Mouse (Mus musculus) right cerebral cortex, postnatal 14 days (tissue): ENCODE measurements around the gene Gatad2b.
"Not testable (repeated sequence)": the region's sequence is repeated elsewhere in the genome, so short reads cannot be mapped to it uniquely, and the experiment has no call there.

ENCODE experiments used
- DNase-seq: peaks from one replicate; pipeline ENCODE4 v3.0.0; 2022

Gene Gatad2b

DNA sequence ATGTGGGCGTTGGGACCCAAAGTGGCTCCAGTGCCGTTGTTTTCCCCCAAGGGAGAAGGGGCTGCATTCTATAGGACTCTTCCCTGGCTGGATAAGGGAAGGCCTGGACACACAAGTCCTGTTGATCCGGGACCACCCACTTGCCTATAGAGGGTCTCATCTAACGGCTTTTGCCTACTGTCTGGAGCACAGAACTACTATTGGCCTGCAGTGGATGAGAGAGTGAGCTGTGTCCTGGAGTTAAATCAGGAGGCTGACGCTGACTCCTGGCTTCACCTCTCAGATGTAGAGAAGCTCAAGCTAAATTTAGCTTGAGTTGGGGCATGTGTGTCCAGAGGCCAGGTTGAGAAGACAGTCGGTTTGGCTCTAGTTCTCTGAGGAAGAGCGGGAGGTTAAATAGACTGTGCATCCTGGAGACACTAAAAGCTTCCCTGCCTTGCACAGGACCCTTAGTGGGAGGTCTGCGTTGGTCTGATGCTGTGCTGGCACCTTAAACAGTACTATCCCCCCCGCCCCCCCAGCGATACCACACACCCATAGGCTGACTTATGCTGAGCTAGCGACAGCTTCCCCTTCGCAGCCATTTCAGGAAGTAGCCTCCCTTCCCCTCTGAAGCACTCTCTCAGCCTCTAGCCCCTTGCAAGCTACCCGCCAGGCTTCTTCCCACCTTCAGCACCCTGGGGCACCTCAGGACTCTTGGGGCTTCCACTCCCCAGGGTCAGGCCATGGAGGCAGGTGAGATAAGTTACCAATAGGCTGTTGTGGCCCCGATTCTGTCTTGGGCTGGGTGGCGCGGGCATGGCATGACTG, 26.8 kb upstream of the Gatad2b start:
- DNase-seq = no peak

DNA sequence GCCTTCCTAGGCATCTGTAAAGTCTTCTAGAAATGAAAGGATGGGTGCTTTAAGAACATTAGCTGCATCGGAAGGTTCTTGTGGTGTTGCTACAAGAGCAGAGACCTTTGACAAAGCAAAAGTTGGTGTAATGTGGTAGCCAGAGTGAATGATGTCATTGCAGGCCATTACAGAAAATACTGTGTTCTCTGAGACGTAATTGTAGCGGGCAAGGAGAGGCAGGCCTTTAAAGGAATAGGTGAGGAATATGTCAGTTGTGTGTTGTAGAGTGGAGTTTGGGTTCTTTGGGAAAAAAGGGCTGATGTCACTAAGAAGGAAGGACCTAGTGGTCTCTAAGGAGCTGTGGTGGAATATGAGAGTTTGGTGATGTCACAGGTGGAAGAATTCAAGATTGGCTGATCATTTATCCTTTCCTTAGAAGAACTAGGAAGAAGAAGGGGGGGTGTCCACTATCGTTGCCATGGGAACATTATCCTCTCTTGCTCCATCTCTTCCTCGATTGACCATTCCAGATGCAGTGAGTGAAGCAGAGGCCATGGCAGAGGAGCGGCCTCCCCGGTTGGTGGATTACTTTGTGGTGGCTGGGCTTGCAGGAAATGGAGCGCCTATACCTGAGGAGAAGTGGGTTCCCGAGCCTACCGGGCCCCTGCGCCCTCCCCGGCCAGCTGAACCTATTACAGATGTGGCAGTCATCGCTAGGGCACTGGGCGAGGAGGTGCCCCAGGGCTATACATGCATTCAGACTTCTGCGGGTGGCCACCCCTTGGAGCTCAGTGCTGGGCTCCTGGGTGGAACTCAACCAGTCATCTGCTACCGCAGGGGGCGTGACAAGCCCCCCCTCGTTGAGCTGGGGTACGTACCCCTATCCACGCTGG, 25.8 kb upstream of the Gatad2b start:
- DNase-seq = no peak

DNA sequence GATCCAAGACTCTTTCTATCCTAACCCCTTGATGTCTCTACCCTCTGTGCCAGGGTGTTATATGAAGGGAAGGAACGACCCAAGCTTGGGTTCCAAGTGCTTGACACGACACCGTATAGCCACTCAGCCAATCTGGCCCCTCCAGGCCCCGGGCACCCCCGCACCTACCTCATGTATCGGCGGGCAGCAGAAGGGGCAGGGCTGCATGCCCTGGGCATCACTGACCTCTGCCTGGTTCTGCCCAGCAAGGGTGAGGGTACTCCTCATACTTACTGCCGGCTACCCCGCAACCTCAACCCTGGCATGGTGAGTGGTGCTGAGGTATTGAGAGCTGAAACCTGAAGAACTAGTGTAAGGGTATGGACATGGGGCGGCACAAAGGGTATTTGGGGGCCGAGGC, 24.8 kb upstream of the Gatad2b start:
- DNase-seq = no peak

DNA sequence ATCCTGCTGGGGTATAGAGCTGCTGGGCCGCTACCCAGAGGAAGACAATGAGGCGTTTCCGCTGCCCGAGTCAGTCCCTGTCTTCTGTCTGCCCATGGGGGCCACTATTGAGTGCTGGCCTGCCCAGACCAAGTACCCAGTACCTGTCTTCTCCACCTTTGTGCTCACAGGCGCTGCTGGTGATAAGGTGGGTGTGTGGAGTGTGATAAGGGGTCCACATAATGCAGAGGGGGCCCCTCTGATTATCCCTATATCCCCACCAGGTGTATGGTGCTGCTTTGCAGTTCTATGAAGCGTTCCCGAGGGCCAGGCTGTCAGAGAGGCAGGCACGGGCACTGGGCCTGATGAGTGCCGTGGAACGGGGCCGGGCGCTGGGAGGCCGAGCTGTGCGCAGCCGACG, 24.0 kb upstream of the Gatad2b start:
- no peak for DNase-seq

DNA sequence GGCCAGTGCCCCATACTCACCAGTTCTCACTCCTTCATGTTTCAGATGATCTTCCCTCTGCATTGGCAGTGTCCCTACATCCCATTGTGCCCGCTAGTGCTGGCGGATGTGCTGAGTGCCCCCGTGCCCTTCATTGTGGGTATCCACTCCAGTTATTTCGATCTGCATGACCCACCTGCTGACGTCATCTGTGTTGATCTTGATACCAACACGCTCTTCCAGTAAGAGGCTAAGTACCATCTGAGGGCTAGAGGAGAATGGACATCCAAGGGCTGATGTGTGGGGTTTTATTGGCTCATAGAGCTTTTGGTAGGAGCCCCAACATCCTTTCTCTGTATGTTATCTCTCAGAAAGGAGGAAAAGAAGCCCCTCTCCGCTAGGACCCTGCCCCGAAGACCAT, 22.2 kb upstream of the Gatad2b start:
- no peak for DNase-seq

DNA sequence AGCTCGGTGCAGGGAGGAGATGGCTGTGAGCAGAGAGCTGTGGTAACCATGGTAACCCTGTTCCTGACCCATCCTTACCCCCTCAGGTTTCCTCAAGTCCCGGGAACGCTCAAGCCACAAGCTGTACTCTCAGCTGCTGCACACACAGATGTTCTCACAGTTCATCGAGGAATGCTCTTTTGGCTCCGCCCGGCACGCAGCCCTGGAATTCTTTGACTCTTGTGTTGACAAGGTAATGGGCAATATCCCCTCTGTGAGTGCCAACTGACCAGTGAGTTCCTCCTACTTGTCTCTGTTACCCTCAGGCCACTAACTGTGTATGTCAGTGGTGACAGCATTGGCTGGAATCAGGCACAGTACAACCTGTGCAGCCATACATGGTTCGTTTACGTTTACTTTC, 20.8 kb upstream of the Gatad2b start:
- DNase-seq = no peak

DNA sequence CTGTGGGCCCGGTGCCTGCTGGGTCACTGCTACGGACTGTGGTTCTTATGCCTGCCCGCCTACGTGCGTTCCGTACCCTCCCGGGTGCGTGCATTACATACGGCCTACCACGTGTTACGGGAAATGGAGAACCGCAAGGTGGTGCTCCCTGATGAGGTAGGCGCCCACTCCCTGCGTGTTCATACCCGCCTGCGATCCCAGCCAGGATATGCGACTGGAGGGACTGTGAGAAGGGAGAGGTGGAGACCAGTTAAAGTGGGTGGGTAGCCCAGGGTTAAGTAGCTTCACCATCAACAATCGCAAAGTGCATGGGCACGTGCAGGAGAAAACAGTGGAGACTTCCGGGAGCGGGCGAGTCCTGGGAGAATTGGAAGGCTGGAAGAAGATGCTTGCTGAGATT, 19.1 kb upstream of the Gatad2b start:
- no peak for DNase-seq

DNA sequence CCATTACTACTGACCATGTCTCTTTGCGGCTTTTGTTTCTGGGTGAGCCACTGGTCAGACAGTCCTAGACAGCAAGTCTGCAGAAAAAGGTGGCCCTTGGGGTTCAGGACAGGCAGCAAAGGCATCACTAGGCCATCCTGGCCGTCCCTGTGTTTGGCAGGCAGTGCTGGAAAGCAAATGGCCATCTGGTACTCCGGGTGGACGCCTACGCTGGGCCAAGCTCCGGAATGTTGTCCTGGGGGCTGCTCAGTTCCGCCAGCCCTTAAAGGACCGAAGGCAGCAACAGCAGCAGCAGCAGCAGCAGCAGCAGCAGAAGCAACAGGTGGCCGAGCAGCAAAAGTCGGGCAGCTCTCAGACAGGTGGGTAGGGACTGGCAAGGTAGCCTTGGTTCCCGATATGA, 17.7 kb upstream of the Gatad2b start:
- DNase-seq = no peak

DNA sequence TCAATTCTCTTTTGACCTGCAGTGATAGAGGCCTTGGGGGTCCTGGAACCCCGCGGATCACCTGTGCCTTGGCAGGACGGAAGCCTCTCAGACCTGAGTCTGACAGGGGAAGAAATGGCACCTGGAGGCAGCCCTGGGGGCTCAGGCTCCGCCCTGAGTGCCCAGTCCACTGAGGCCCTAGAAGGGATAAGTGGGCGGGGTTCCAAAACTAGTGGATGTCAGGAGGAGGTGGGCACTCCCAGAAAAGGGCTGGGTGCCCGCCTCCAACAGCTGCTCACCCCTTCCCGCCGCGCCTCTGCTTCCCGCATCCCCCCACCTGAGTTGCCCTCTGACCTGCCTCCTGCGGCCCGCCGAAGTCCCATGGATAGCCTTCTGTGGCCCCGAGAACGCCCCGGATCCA, 16.1 kb upstream of the Gatad2b start:
- DNase-seq = no peak

DNA sequence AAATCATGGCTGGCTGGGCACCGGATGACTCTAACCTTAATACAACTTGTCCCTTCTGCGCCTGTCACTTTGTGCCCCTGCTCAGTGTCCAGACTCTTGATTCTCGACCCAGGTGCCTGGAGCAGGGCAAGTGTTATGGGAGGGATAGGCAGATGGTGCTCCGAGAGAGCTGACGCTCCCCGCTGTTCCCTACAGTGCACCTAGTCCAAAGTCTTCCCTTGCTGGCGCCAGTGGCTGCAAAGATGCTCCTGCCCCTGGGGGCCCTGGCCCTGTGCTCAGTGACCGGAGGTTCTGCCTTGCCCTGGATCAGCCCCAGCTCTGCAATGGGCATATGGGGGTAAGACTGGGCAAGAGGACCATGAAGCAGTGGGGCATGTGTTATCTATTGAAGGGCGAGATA, 15.2 kb upstream of the Gatad2b start:
- no peak for DNase-seq

DNA sequence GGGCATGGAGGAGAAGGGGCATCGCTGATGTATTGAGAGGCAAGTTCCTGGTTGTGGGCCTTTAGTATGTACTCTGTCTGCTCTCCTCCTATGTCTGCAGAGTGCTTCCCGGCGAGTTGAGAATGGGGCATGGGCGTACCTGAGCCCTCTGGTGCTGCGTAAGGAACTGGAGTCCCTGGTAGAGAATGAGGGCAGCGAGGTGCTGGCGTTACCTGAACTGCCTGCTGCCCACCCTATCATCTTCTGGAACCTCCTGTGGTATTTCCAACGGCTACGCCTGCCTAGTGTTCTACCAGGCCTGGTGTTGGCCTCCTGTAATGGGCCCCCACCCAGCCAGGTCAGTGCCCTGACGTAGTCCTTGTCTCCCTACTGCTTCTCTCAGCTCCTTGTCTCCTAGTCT, 14.8 kb upstream of the Gatad2b start:
- no peak for DNase-seq

DNA sequence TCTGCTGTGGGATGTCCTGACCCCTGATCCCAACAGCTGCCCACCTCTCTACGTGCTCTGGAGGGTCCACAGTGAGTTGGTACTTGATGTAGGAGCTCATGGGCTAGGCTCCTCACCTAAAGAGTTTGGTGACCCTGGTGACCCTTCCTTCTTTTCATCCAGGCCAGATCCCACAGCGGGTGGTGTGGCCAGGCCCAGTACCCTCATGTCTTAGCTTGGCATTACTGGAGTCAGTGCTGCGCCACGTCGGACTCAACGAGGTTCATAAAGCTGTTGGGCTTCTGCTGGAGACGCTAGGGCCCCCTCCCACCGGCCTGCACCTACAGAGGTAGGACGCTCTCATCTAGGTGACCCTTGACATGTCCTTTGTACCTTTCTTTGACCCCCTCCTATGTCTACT, 13.8 kb upstream of the Gatad2b start:
- DNase-seq = no peak

DNA sequence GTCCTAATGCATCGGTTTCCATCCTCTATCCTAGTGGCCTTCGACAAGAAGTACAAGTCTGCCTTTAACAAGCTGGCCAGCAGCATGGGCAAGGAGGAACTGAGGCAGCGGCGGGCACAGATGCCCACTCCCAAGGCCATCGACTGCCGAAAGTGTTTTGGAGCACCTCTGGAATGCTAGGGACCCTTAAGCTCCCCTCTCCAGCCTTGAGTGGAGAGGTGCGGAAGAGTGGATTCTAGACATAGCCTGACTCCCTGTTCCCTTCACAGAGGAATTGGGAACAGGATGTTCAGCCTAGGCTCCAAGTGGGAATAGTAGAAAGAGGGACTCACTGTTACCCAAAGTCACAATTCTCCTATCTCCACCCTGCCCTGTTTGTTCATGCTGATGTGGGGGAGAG, 13.2 kb upstream of the Gatad2b start:
- DNase-seq = no peak

DNA sequence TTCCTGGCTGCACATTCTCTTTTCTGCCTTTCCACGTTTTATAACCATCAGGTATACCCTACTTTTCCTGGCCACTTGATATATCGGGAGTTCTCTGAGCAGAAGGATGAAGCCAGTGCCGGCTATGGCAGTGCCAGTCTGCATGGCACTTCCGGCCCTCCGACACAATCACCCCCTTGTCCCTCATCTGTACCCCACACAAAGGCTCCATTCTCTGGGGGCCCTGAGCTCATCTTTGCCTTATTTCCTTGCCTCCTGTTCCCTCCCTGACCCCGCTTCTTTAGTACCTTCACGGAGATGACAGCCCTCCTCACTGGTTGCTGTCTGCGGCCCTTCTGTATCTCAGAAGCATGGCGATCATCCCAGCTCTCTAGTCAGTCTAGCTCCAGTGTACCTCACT, 12.3 kb upstream of the Gatad2b start:
- no peak for DNase-seq

DNA sequence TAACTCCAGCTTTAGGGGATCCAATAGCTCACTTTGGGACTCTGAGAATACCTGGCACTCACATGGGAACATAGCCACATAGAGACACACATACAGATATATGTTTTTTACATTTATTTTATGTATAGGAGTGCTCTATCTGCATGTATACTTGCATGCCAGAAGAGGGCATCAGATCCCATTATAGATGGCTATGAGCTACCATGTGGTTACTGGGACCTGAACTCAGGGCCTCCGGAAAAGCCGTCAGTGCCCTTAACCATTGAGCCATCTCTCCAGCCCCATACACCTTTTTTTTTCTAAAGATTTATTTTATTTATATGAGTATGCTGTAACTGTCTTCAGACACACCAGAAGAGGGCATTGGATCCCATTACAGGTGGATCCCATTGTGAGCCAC, 8.8 kb upstream of the Gatad2b start:
- DNase-seq = no peak

DNA sequence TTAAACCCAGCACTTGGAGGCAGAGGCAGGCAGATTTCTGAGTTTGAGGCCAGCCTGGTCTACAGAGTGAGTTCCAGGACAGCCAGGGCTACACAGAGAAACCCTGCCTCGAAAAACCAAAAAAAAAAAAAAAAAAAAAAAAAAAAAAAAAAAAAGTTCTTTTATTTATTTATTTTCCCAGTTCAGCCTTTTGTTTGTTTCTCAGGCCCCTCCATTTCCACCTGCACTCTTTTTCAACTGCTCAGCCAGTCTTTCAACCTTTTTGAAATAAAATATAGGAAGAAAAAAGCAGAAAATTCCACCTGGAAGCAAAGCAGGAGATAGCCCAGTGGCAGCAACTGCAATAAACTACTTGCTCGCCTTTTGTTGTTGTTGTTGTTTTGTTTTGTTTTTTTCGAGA, 3.6 kb upstream of the Gatad2b start:
- DNase-seq = not testable (repeated sequence)

DNA sequence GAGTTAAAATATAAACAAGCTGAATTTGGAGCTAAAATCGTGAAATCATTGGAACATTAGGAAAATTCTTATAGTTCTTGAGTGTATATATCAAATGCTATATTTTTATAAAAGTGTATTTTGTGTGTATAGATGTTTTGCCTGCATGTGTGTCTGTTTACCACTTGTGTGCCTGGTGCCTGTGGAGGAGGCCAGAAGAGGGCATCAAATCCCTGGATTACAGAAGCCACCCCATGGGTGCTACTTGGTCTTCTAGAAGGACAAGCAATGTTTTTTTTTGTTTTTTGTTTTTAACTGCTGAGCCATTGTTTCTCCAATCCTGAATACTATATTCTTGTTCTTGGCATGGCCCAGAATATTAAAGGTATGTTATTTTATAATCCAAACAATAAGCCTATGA, 2.4 kb upstream of the Gatad2b start:
- DNase-seq = no peak

DNA sequence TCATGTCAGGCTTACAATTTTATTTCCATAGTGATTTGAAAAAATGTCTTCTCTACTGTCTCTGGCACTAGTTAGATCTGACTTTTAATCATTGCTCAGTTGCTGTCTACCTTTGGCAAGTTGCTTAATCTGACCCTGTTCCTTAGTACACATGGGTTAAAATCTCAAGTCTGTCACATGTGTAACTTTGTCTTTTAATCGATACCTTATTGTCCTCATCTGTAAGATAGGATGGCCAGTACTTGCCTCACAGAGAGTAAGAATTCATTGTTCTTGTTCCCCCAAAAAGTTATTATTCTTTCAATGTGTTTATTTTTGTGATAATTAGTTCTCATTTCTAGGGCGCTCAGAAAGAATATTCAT, 1.0 kb upstream of the Gatad2b start:
- no peak for DNase-seq

DNA sequence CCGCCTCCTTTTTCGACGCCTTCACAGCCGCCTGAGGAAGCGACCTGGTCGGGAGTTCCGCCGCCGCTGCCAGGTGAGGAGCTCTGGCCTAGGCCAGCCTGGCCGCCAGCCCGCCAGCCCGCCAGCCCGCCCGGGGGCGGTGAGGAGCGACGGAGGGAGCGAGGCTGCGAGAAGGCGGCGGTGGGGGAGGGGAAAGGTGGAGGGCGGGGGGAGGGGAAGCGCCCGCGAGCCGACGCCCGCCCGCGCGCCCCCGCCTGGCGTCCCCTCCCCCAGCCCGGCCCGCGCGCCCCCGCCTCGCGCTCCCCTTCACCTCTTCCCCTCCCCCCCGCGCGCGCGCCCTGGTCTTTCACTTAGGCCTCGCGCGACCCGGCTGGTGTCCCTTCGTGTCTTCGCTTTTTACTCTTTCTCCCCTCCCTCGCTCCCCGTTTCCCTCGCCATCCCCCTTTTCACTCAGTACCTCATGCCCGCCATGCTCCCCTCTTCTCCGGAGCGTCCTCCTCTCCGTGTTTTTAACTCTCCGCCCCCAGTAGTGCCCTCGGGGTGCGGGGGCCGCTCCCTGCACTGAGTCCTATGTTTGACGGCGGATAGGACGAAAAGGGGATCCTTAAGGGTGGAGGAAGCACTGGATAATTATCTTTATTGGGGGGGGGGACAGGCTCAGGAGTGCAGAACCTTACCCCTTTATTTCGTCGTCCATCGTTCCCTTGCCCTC, 530 bp downstream of the Gatad2b start:
- DNase-seq = peak; percentile 71

DNA sequence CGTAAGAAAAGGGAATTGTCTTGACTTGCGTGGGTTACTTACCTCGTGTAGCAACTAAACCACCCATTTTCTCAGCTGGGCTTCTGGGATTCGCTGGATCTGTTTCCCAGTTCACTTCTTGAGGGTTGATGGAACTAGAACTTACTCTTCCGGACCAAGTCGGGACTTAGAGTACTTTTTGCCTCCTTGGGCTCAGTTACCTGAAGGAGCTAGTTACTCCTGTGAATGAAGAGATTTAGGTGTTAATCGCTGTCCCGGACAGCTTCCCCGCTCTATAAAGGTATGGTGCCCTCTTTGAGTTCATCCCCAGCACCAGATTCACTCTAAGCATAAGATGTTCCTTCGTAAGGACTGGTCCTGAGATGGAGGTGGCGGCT, 1.1 kb downstream of the Gatad2b start:
- no peak for DNase-seq

DNA sequence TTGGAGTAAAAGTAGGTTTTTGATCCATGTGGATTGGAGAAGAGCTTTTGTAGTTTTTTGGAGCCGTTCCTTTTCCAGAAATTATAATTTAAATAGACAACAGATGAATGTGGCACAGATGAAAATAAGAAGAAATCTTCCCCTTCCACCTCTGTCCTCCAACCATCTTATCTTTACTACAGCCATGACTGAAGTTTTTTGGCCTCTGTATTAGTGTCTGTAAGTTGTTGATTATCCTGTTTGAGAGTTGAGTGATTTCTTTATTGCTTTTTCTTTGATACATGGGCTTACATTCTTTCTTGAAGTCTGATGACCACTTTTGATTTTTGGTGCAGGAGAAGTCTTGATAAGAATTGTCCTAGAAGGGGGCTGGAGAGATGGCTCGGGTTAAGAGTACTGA, 1.7 kb downstream of the Gatad2b start:
- no peak for DNase-seq

DNA sequence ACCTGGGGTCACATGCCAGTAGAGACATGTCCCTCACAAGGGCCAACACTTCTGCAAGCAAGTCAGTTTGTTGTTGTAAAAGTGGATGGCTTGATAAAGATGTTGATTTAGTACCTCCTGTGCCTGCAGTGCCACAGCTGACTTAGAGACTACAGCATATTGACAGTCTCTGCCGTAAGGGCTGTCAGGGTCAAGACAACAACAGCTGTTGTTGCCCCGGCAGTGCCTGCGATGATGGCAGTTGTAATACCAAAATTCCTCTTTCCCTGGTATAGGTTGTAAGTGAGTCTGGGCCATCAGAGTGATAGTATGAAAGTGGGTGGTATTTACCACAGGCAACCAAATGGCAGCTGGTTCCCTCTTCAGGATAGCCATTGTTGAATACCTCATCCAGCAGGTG, 12.8 kb downstream of the Gatad2b start:
- DNase-seq = no peak

DNA sequence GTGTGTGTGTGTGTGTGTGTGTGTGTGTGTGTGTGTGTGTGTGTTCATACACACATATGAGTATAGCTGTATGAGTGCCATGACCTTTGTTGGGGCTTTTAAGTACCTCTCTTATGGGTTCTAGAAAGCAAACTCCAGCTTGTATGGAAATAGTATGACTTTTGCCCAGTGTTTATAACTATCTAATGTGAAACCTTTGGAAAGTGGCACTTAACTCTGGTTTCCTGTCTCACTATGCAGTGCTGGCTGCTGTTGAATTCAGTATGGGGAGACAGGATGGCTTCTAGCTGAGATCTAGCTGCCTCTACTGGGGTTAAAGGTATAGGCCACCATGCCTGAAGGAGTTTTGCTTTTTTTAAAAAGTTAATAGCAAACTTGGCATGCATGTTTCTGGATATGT, 16.6 kb downstream of the Gatad2b start:
- DNase-seq = no peak

DNA sequence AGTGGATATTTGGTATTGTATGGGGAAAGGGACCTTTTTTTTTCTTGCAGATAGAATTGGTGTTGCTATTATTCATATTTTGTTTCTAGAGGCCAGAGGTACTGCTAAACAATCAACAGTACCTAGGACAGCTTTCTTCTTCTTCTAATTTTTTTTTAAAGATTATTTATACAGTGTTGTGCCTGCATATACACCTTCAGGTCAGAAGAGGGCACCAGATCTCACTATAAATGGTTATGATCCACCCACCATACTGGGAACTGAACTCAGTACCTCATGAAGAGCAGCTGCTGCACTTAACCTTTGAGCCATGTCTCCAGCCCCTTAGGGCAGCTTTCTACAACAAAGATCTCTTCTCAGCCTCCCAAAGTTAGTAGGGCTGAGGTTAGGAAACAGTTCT, 20.4 kb downstream of the Gatad2b start:
- no peak for DNase-seq
